Mouse (Mus musculus) liver, adult 2 months (tissue): ENCODE measurements around the gene Mfap3. TPM values are rescaled to one million over a fixed set of nuclear protein-coding genes. Genes with fewer than 3 reads are reported as not detected.

Experiments used
- DNase-seq: peaks from one replicate; pipeline ENCODE4 v3.0.0-alpha.2; 2011; ENCODE audit warnings: low read depth, low spot score; ENCODE audit errors: extremely low read depth
- H3K27ac ChIP-seq: fragments of 200-500 bp; replicated peaks from 2 replicates; pipeline ENCODE4 v1.5.1; 2012; ENCODE audit warnings: low read depth, mild to moderate bottlenecking, control low read depth, inconsistent platforms, low read length; ENCODE audit not compliant: insufficient read depth
- H3K27me3 ChIP-seq: fragments of 200-500 bp; 2 replicates; pipeline ENCODE4 v1.6.1; 2012; ENCODE audit warnings: mild to moderate bottlenecking, moderate library complexity, low read length, inconsistent platforms; ENCODE audit not compliant: control insufficient read depth, insufficient read depth
- H3K36me3 ChIP-seq: fragments of 200-500 bp; 2 replicates; pipeline ENCODE4 v1.6.1; 2012; ENCODE audit warnings: low read length, inconsistent platforms; ENCODE audit not compliant: control insufficient read depth, insufficient read depth
- H3K4me1 ChIP-seq: fragments of 200-500 bp; 2 replicates; pipeline ENCODE4 v1.6.1; 2011; ENCODE audit warnings: low read length; ENCODE audit not compliant: control insufficient read depth, insufficient read depth
- H3K4me3 ChIP-seq: fragments of 200-500 bp; 2 replicates; pipeline ENCODE4 v1.5.1; 2011; ENCODE audit warnings: low read depth, mild to moderate bottlenecking, control low read depth, low read length, moderate library complexity; ENCODE audit not compliant: insufficient read depth
- H3K79me2 ChIP-seq: fragments of 200-500 bp; 2 replicates; pipeline ENCODE4 v1.6.1; 2012; ENCODE audit warnings: inconsistent platforms, mild to moderate bottlenecking, low read length, moderate library complexity; ENCODE audit not compliant: control insufficient read depth, insufficient read depth
- H3K9ac ChIP-seq: fragments of 200-500 bp; 2 replicates; pipeline ENCODE4 v1.6.1; 2012; ENCODE audit warnings: low read depth, mild to moderate bottlenecking, control low read depth, inconsistent platforms, low read length
- CTCF ChIP-seq: fragments of 200-500 bp; IDR thresholded peaks from 2 replicates; pipeline ENCODE4 v1.5.1; 2011; ENCODE audit warnings: low read depth, low read length, control low read depth
- POLR2A ChIP-seq: fragments of 200-500 bp; IDR thresholded peaks from 2 replicates; pipeline ENCODE4 v1.6.1; 2011; ENCODE audit warnings: low read length, control low read depth; ENCODE audit not compliant: insufficient read depth; ENCODE audit errors: extremely low read depth
- WGBS: fragments of 180-500 bp; shearing (Covaris S2); methylation state at CpG from one replicate; pipeline ENCODE4 v1.1.7; 2018; 5-methylcytosine and 5-hydroxymethylcytosine counted together
- polyA plus RNA-seq: library from polyadenylated mRNA; depleted of rRNA; stranded (reverse); fragments of >200 nt; gene quantifications from 2 replicates; pipeline ENCODE4 v1.2.3, GENCODE M21; 2012
- total RNA-seq: library from RNA; depleted of rRNA; stranded (reverse); fragments of >200 nt; gene quantifications from 2 replicates; pipeline ENCODE4 v1.2.3, GENCODE M21; 2014

Mfap3 gene
- total and polyA plus RNA-seq, 2 experiments, result 5.1 to 6.7 TPM

GRCm38 (mm10) chr11:57522046-57522445, 3.6 kb downstream of the Mfap3 start:
- Histone ChIP-seq H3K4me3 (no peak overlapping the region), H3K9ac (no peak overlapping the region), H3K27me3 (no peaks in the 10 kb centered on the region), H3K27ac (no peak overlapping the region), H3K79me2 (peaks cover 22% of the 10 kb centered on the region), H3K36me3 (no peaks in the 10 kb centered on the region), H3K4me1 (peaks cover 4% of the 10 kb centered on the region; the same call in 1 of the 2 replicates)
- TF ChIP-seq CTCF, result no peak
- 84% methylated on average over 7 of the region's 7 CpGs for WGBS
- no peak for DNase-seq

- no peak for DNase-seq
- Histone ChIP-seq H3K27ac (no peak overlapping the region), H3K79me2 (peaks cover 17% of the 10 kb centered on the region), H3K27me3 (no peaks in the 10 kb centered on the region), H3K4me1 (peaks cover 2% of the 10 kb centered on the region; the same call in 1 of the 2 replicates), H3K9ac (no peak overlapping the region), H3K36me3 (peaks cover 3% of the 10 kb centered on the region; the same call in 1 of the 2 replicates), H3K4me3 (no peak overlapping the region)
- WGBS, result 93% methylated on average over 3 of the region's 3 CpGs
- TF ChIP-seq POLR2A (no peak), CTCF (no peak)
Observed at GRCm38 (mm10) chr11:57523418-57523817, 5.0 kb downstream of the Mfap3 start.

- Histone ChIP-seq H3K9ac (no peak overlapping the region), H3K27me3 (no peaks in the 10 kb centered on the region)
Observed at GRCm38 (mm10) chr11:57524597-57524996, 6.1 kb downstream of the Mfap3 start.

GRCm38 (mm10) chr11:57525900-57526299, 7.4 kb downstream of the Mfap3 start:
- H3K36me3 ChIP-seq, result peaks cover 9% of the 10 kb centered on the region
- H3K4me1 ChIP-seq, result no peaks in the 10 kb centered on the region
- H3K9ac ChIP-seq, result no peak overlapping the region
- H3K79me2 ChIP-seq, result peaks cover 11% of the 10 kb centered on the region; the same call in 1 of the 2 replicates
- TF ChIP-seq POLR2A (no peak), CTCF (no peak)
- no peak overlapping the region for H3K27ac ChIP-seq
- H3K27me3 ChIP-seq, result no peaks in the 10 kb centered on the region
- 91% methylated on average over 3 of the region's 3 CpGs for WGBS
- no peak overlapping the region for H3K4me3 ChIP-seq
- no peak for DNase-seq

More at GRCm38 (mm10) chr11:57524597-57524996, 6.1 kb downstream of the Mfap3 start:
- no peak for DNase-seq
- Histone ChIP-seq H3K4me3 (no peak overlapping the region), H3K4me1 (no peaks in the 10 kb centered on the region), H3K27ac (no peak overlapping the region), H3K79me2 (peaks cover 11% of the 10 kb centered on the region; the same call in 1 of the 2 replicates), H3K36me3 (peaks cover 3% of the 10 kb centered on the region)
- TF ChIP-seq POLR2A (no peak), CTCF (no peak)

GRCm38 (mm10) chr11:57527506-57527905, 9.0 kb downstream of the Mfap3 start:
- no peak overlapping the region for H3K9ac ChIP-seq
- TF ChIP-seq POLR2A, result no peak
- no peak for TF ChIP-seq CTCF
- H3K27me3 ChIP-seq, result no peaks in the 10 kb centered on the region
- no peaks in the 10 kb centered on the region for H3K4me1 ChIP-seq
- no peak overlapping the region for H3K4me3 ChIP-seq
- no peak overlapping the region for H3K27ac ChIP-seq
- 85% methylated on average over 4 of the region's 4 CpGs for WGBS
- H3K36me3 ChIP-seq, result peaks cover 9% of the 10 kb centered on the region
- DNase-seq, result no peak
- peaks cover 6% of the 10 kb centered on the region; the same call in 1 of the 2 replicates for H3K79me2 ChIP-seq

- TF ChIP-seq CTCF (no peak), POLR2A (no peak)
- Histone ChIP-seq H3K27me3 (no peaks in the 10 kb centered on the region), H3K79me2 (no peaks in the 10 kb centered on the region), H3K9ac (no peak overlapping the region), H3K27ac (no peak overlapping the region), H3K4me3 (no peak overlapping the region), H3K36me3 (peaks cover 9% of the 10 kb centered on the region), H3K4me1 (no peaks in the 10 kb centered on the region)
- WGBS, result 92% methylated on average over 3 of the region's 3 CpGs
- DNase-seq, result no peak
Observed at GRCm38 (mm10) chr11:57529111-57529510, 10.6 kb downstream of the Mfap3 start.
